Mouse (Mus musculus) limb, embryonic 14.5 days (tissue): ENCODE results near the gene Nat8f6. TPM values are rescaled to one million over a fixed set of nuclear protein-coding genes. Genes with fewer than 3 reads are reported as not detected.
"Not testable (repeated sequence)": the region's sequence is repeated elsewhere in the genome, so short reads cannot be mapped to it uniquely, and the experiment has no call there.

ENCODE experiments used
- ATAC-seq: fragments of 200-750 bp; cut with Nextera tagmentation; 2 replicates; pipeline ENCODE4 v1.8.0; 2017; ENCODE audit warnings: low read depth, moderate number of reproducible peaks, moderate TSS enrichment; ENCODE audit not compliant: low FRiP score
- DNase-seq: peaks from one replicate; pipeline ENCODE4 v3.0.0-alpha.2; 2015; ENCODE audit warnings: low spot score
- H3K27ac ChIP-seq: fragments of 300-500 bp; sonication (generic); replicated peaks from 2 replicates; pipeline ENCODE4 v1.5.1; 2014; ENCODE audit warnings: low read depth, mild to moderate bottlenecking, low read length, moderate library complexity, mixed read lengths
- H3K27me3 ChIP-seq: fragments of 300-500 bp; sonication (generic); 2 replicates; pipeline ENCODE4 v1.6.1; 2014; ENCODE audit warnings: low read length, mixed read lengths; ENCODE audit not compliant: control insufficient read depth, insufficient read depth
- H3K36me3 ChIP-seq: fragments of 300-500 bp; sonication (generic); 2 replicates; pipeline ENCODE4 v1.6.1; 2014; ENCODE audit warnings: mild to moderate bottlenecking, low read length, moderate library complexity, mixed read lengths; ENCODE audit not compliant: control insufficient read depth, insufficient read depth
- H3K4me1 ChIP-seq: fragments of 300-500 bp; sonication (generic); 2 replicates; pipeline ENCODE4 v1.6.1; 2014; ENCODE audit warnings: antibody characterized with exemption, low read length, mixed read lengths; ENCODE audit not compliant: control insufficient read depth, insufficient read depth
- H3K4me2 ChIP-seq: fragments of 300-500 bp; sonication (generic); replicated peaks from 2 replicates; pipeline ENCODE4 v1.6.1; 2014; ENCODE audit warnings: low read depth, mild to moderate bottlenecking, low read length, moderate library complexity; ENCODE audit not compliant: severe bottlenecking
- H3K4me3 ChIP-seq: fragments of 300-500 bp; sonication (generic); replicated peaks from 2 replicates; pipeline ENCODE4 v1.5.1; 2014; ENCODE audit warnings: low read length
- H3K9ac ChIP-seq: fragments of 300-500 bp; sonication (generic); 2 replicates; pipeline ENCODE4 v1.6.1; 2014; ENCODE audit warnings: mild to moderate bottlenecking, low read depth, low read length, moderate library complexity; ENCODE audit not compliant: severe bottlenecking
- H3K9me3 ChIP-seq: fragments of 300-500 bp; sonication (generic); 2 replicates; pipeline ENCODE4 v1.6.1; 2016; ENCODE audit warnings: low read length; ENCODE audit not compliant: control insufficient read depth
- POLR2A ChIP-seq: fragments of 200-500 bp; IDR thresholded peaks from 2 replicates; pipeline ENCODE4 v1.8.0; 2012; ENCODE audit warnings: inconsistent platforms, mild to moderate bottlenecking, moderate library complexity, borderline replicate concordance; ENCODE audit not compliant: insufficient read depth, insufficient read length; ENCODE audit errors: extremely low read depth
- WGBS: fragments of 180-500 bp; shearing (Covaris S2); extraction: QIAGEN DNeasy Blood & Tissue Kit; methylation state at CpG from one replicate; pipeline ENCODE4 v1.1.7; 2014; 5-methylcytosine and 5-hydroxymethylcytosine counted together
- polyA plus RNA-seq, 2 experiments: library from polyadenylated mRNA; depleted of rRNA in 1 of 2; stranded (reverse) in 1 of 2; unstranded in 1 of 2; fragments of >200 nt; fragmentation: Nextera tagmentation in 1 of 2; extraction: Ambion mirVana in 1 of 2; gene quantifications; 2 replicates each; pipeline versions ENCODE4 v1.2.1 to v1.2.3; 2012 to 2014

Nat8f6 gene
- polyA plus RNA-seq, 2 experiments, result 0.08 TPM; not detected in 1

GRCm38 (mm10) chr6:85839982-85840381 is 19.2 kb upstream of the Nat8f6 start:
- Histone ChIP-seq H3K9ac (no peak overlapping the region), H3K36me3 (no peaks in the 10 kb centered on the region), H3K27me3 (no peaks in the 10 kb centered on the region), H3K4me3 (no peak overlapping the region), H3K4me2 (no peak overlapping the region), H3K27ac (no peak overlapping the region), H3K9me3 (no peaks in the 10 kb centered on the region), H3K4me1 (no peaks in the 10 kb centered on the region)
- DNase-seq, result no peak
- no peak for TF ChIP-seq POLR2A
- 70% methylated on average over 4 of the region's 4 CpGs for WGBS
- no peak for ATAC-seq

GRCm38 (mm10) chr6:85838674-85839073 is 17.9 kb upstream of the Nat8f6 start:
- no peaks in the 10 kb centered on the region for H3K36me3 ChIP-seq
- DNase-seq, result no peak
- no peak for ATAC-seq
- no peaks in the 10 kb centered on the region for H3K9me3 ChIP-seq
- no peaks in the 10 kb centered on the region for H3K4me1 ChIP-seq
- H3K9ac ChIP-seq, result no peak overlapping the region
- H3K4me3 ChIP-seq, result no peak overlapping the region
- TF ChIP-seq POLR2A, result no peak
- no peak overlapping the region for H3K4me2 ChIP-seq
- no peaks in the 10 kb centered on the region for H3K27me3 ChIP-seq
- H3K27ac ChIP-seq, result no peak overlapping the region
- WGBS, result 82% methylated on average over 8 of the region's 8 CpGs

- H3K4me2 ChIP-seq, result peak overlapping the region; percentile 29; the same call in 1 of the 2 replicates
- 28% methylated on average over 12 of the region's 12 CpGs for WGBS
- not testable (repeated sequence) for H3K4me1 ChIP-seq, H3K9ac ChIP-seq, H3K36me3 ChIP-seq, H3K27ac ChIP-seq, H3K27me3 ChIP-seq, H3K9me3 ChIP-seq, H3K4me3 ChIP-seq, ATAC-seq
- DNase-seq, result peak; percentile 18
Observed at GRCm38 (mm10) chr6:85837307-85837706, 16.6 kb upstream of the Nat8f6 start.

GRCm38 (mm10) chr6:85836827-85837226 is 16.1 kb upstream of the Nat8f6 start:
- ATAC-seq, H3K9me3 ChIP-seq, H3K4me3 ChIP-seq, H3K4me1 ChIP-seq, H3K36me3 ChIP-seq, H3K4me2 ChIP-seq, H3K9ac ChIP-seq, H3K27me3 ChIP-seq, H3K27ac ChIP-seq: not testable (repeated sequence)
- 20% methylated on average over 8 of the region's 9 CpGs for WGBS
- DNase-seq, result peak; percentile 9

- ATAC-seq, H3K4me1 ChIP-seq, DNase-seq, H3K4me3 ChIP-seq, H3K27ac ChIP-seq, H3K36me3 ChIP-seq, H3K9me3 ChIP-seq, H3K4me2 ChIP-seq, H3K27me3 ChIP-seq, H3K9ac ChIP-seq: not testable (repeated sequence)
- WGBS, result 72% methylated on average over 5 of the region's 5 CpGs
Observed at GRCm38 (mm10) chr6:85836098-85836497, 15.3 kb upstream of the Nat8f6 start.

- not testable (repeated sequence) for H3K27ac ChIP-seq, H3K9ac ChIP-seq, H3K9me3 ChIP-seq, H3K4me3 ChIP-seq, H3K4me1 ChIP-seq, H3K36me3 ChIP-seq, ATAC-seq, H3K4me2 ChIP-seq, DNase-seq, H3K27me3 ChIP-seq
- WGBS, result 44% methylated on average over 1 of the region's 2 CpGs
Observed at GRCm38 (mm10) chr6:85835104-85835503, 14.3 kb upstream of the Nat8f6 start.

GRCm38 (mm10) chr6:85834504-85835100 is 13.8 kb upstream of the Nat8f6 start:
- not testable (repeated sequence) for ATAC-seq, H3K9ac ChIP-seq, H3K36me3 ChIP-seq, H3K27me3 ChIP-seq, H3K4me1 ChIP-seq, H3K27ac ChIP-seq, H3K9me3 ChIP-seq, DNase-seq, H3K4me2 ChIP-seq, H3K4me3 ChIP-seq
